Mouse (Mus musculus): Measurements from ENCODE around the gene Pcp4. TPM values are rescaled to one million over a fixed set of nuclear protein-coding genes. Genes with fewer than 3 reads are reported as not detected.

Pcp4 gene
- 6.9 TPM for polyA plus RNA-seq (2014; fragmentation: Illumina TruSeq; extraction: RNeasy Lipid Tissue Mini Kit (QIAGEN cat#74804); ENCODE audit: low read depth, low replicate concordance)

GRCm38 (mm10) chr16:96467445-96467844 is at the start of gene Pcp4:
TSS of gene Pcp4 (plus strand) at chr16:96467606.

GRCm38 (mm10) chr16:96443468-96443867 is 23.9 kb upstream of the Pcp4 start, which contains the start of gene Itgb2l:
TSS of gene Itgb2l (minus strand) at chr16:96443619.

Other genes starting within 250 kb of the Pcp4 start
- gene B3galt5, start 231.8 kb upstream of the Pcp4 start, polyA plus RNA-seq (2014; fragmentation: Illumina TruSeq; extraction: RNeasy Lipid Tissue Mini Kit (QIAGEN cat#74804); ENCODE audit: low read depth, low replicate concordance) = 26.8 TPM
- gene Itgb2l, start 24.0 kb upstream of the Pcp4 start, polyA plus RNA-seq (2014; fragmentation: Illumina TruSeq; extraction: RNeasy Lipid Tissue Mini Kit (QIAGEN cat#74804); ENCODE audit: low read depth, low replicate concordance) = not detected